Mouse (Mus musculus): ENCODE data around the gene Zbtb16.

The Zbtb16 gene

GRCm38 (mm10) chr9:48744916-48745315, 91.1 kb downstream of the Zbtb16 start:
- no peak for DNase-seq (ENCODE audit: low spot score)

GRCm38 (mm10) chr9:48744451-48744850, 91.6 kb downstream of the Zbtb16 start:
- no peak for DNase-seq (ENCODE audit: low spot score)

- DNase-seq (ENCODE audit: low spot score) = no peak
Observed at GRCm38 (mm10) chr9:48743338-48744285, 92.4 kb downstream of the Zbtb16 start.

- DNase-seq (ENCODE audit: low spot score) = no peak
Observed at GRCm38 (mm10) chr9:48742150-48742549, 93.9 kb downstream of the Zbtb16 start.

GRCm38 (mm10) chr9:48741433-48742077, 94.5 kb downstream of the Zbtb16 start:
- no peak for DNase-seq (ENCODE audit: low spot score)

- no peak for DNase-seq (ENCODE audit: low spot score)
Observed at GRCm38 (mm10) chr9:48740732-48741255, 95.2 kb downstream of the Zbtb16 start.

- DNase-seq (ENCODE audit: low spot score) = peak; percentile 35
Observed at GRCm38 (mm10) chr9:48740098-48740505, 95.9 kb downstream of the Zbtb16 start.

- no peak for DNase-seq (ENCODE audit: low spot score)
Observed at GRCm38 (mm10) chr9:48738795-48739476, 97.1 kb downstream of the Zbtb16 start.

- no peak for DNase-seq (ENCODE audit: low spot score)
Observed at GRCm38 (mm10) chr9:48737911-48738310, 98.1 kb downstream of the Zbtb16 start.

GRCm38 (mm10) chr9:48737210-48737850, 98.7 kb downstream of the Zbtb16 start:
- peak; percentile 55 for DNase-seq (ENCODE audit: low spot score)

- no peak for DNase-seq (ENCODE audit: low spot score)
Observed at GRCm38 (mm10) chr9:48736361-48737209, 99.4 kb downstream of the Zbtb16 start.

- DNase-seq (ENCODE audit: low spot score) = no peak
Observed at GRCm38 (mm10) chr9:48735466-48736312, 100.3 kb downstream of the Zbtb16 start.

GRCm38 (mm10) chr9:48734725-48735465, 101.1 kb downstream of the Zbtb16 start:
- DNase-seq (ENCODE audit: low spot score) = no peak

GRCm38 (mm10) chr9:48733817-48734544, 102.0 kb downstream of the Zbtb16 start:
- no peak for DNase-seq (ENCODE audit: low spot score)

- DNase-seq (ENCODE audit: low spot score) = no peak
Observed at GRCm38 (mm10) chr9:48733083-48733482, 102.9 kb downstream of the Zbtb16 start.

- no peak for DNase-seq (ENCODE audit: low spot score)
Observed at GRCm38 (mm10) chr9:48731651-48732536, 104.1 kb downstream of the Zbtb16 start.

- no peak for DNase-seq (ENCODE audit: low spot score)
Observed at GRCm38 (mm10) chr9:48730446-48730979, 105.5 kb downstream of the Zbtb16 start.

Data from embryo, embryonic 10 days (tissue).